Mouse (Mus musculus) lung, adult 10 weeks (tissue): ENCODE results near the gene Nudt21. TPM values are rescaled to one million over a fixed set of nuclear protein-coding genes. Genes with fewer than 3 reads are reported as not detected.

Experiments used
- polyA plus RNA-seq: library from polyadenylated mRNA; stranded (reverse); fragments of 350-450 nt; fragmentation: Illumina TruSeq; extraction: RNeasy Lipid Tissue Mini Kit (QIAGEN cat#74804); gene quantifications from one replicate; pipeline ENCODE4 v1.2.3, GENCODE M21; 2014; ENCODE audit warnings: low read depth, low replicate concordance; ENCODE audit not compliant: insufficient read depth

Gene Nudt21
- polyA plus RNA-seq = 29.2 TPM

GRCm38 (mm10) chr8:94036944-94037524 lies at the start of gene Nudt21, which contains the start of gene Ogfod1:
TSS of gene Nudt21 (minus strand) at chr8:94037031.
TSS of gene Ogfod1 (plus strand) at chr8:94037198.

GRCm38 (mm10) chr8:94012013-94012951 lies 24.5 kb downstream of the Nudt21 start, which contains the start of gene Amfr:
TSS of gene Amfr (minus strand) at chr8:94012842.

Other genes starting within 250 kb of the Nudt21 start
- 10.3 TPM for gene Gnao1, start 227.1 kb downstream of the Nudt21 start, polyA plus RNA-seq
- 61.3 TPM for gene Amfr, start 24.2 kb downstream of the Nudt21 start, polyA plus RNA-seq
- 5.1 TPM for gene Ogfod1, start 167 bp upstream of the Nudt21 start, polyA plus RNA-seq
- 9.5 TPM for gene Bbs2, start 61.9 kb upstream of the Nudt21 start, polyA plus RNA-seq
- not detected for gene Mt4, start 100.2 kb upstream of the Nudt21 start, polyA plus RNA-seq
- 1.7 TPM for gene Mt3, start 115.6 kb upstream of the Nudt21 start, polyA plus RNA-seq
- gene Mt2, start 135.6 kb upstream of the Nudt21 start, polyA plus RNA-seq = 53.1 TPM
- gene Mt1, start 142.1 kb upstream of the Nudt21 start, polyA plus RNA-seq = 159 TPM
- 8.2 TPM for gene Nup93, start 177.5 kb upstream of the Nudt21 start, polyA plus RNA-seq